Mouse (Mus musculus): ENCODE measurements around the gene Bcr. TPM values are rescaled to one million over a fixed set of nuclear protein-coding genes. Genes with fewer than 3 reads are reported as not detected.
A peak's percentile ranks its signal among the peaks of the same experiment; 100 is the strongest.

Gene Bcr
- polyA plus RNA-seq, 2 experiments from 2014 or later, result 4.4 to 7.0 TPM

- no peak for ATAC-seq
Measured at GRCm38 (mm10) chr10:75098446-75099183, 38.2 kb downstream of the Bcr start.

- no peak for ATAC-seq
Measured at GRCm38 (mm10) chr10:75100298-75100697, 39.9 kb downstream of the Bcr start.

GRCm38 (mm10) chr10:75103502-75103901 is 43.1 kb downstream of the Bcr start:
- no peak for ATAC-seq

GRCm38 (mm10) chr10:75104191-75105098 is 44.1 kb downstream of the Bcr start:
- no peak for ATAC-seq

- ATAC-seq, result peak; percentile 94
Measured at GRCm38 (mm10) chr10:75105099-75105461, 44.7 kb downstream of the Bcr start.

GRCm38 (mm10) chr10:75105687-75106086 is 45.3 kb downstream of the Bcr start:
- ATAC-seq, result peak; percentile 56

- no peak for ATAC-seq
Measured at GRCm38 (mm10) chr10:75106940-75107381, 46.6 kb downstream of the Bcr start.

- no peak for ATAC-seq
Measured at GRCm38 (mm10) chr10:75108092-75108491, 47.7 kb downstream of the Bcr start.

- ATAC-seq, result no peak
Measured at GRCm38 (mm10) chr10:75111446-75112201, 51.2 kb downstream of the Bcr start.

- ATAC-seq, result no peak
Measured at GRCm38 (mm10) chr10:75112405-75112804, 52.0 kb downstream of the Bcr start.

GRCm38 (mm10) chr10:75113620-75114019 is 53.2 kb downstream of the Bcr start:
- ATAC-seq, result no peak

GRCm38 (mm10) chr10:75115240-75115639 is 54.8 kb downstream of the Bcr start:
- ATAC-seq, result no peak

GRCm38 (mm10) chr10:75116842-75117457 is 56.6 kb downstream of the Bcr start:
- ATAC-seq, result no peak

- ATAC-seq, result no peak
Measured at GRCm38 (mm10) chr10:75118444-75118843, 58.1 kb downstream of the Bcr start.

GRCm38 (mm10) chr10:75119396-75119795 is 59.0 kb downstream of the Bcr start:
- ATAC-seq, result no peak

- ATAC-seq, result no peak
Measured at GRCm38 (mm10) chr10:75120176-75120575, 59.8 kb downstream of the Bcr start.

GRCm38 (mm10) chr10:75121028-75121427 is 60.6 kb downstream of the Bcr start:
- no peak for ATAC-seq

- peak; percentile 48 for ATAC-seq
Measured at GRCm38 (mm10) chr10:75125577-75125976, 65.2 kb downstream of the Bcr start.

- peak; percentile 58 for ATAC-seq
Measured at GRCm38 (mm10) chr10:75129283-75129710, 68.9 kb downstream of the Bcr start.

GRCm38 (mm10) chr10:75130372-75131046 is 70.1 kb downstream of the Bcr start:
- ATAC-seq, result no peak

GRCm38 (mm10) chr10:75131625-75132024 is 71.2 kb downstream of the Bcr start:
- no peak for ATAC-seq

Measured in CD4-positive, CD25-positive, alpha-beta regulatory T cell, adult 4 months (primary cell).